Mouse (Mus musculus) layer of hippocampus, adult 6 months (tissue): ENCODE results near the gene Lrrd1. TPM values are rescaled to one million over a fixed set of nuclear protein-coding genes. Genes with fewer than 3 reads are reported as not detected.

Experiments used
- long read RNA-seq, 2 experiments: library from polyadenylated mRNA; unstranded; transcript quantifications; one replicate each; pipeline ENCODE4 v2.0.0; 2019 to 2020
- polyA plus RNA-seq: library from polyadenylated mRNA; unstranded; fragments of <200 nt; fragmentation: Nextera tagmentation; gene quantifications from 2 replicates; pipeline ENCODE4 v1.2.3, GENCODE M21; 2021

Gene Lrrd1
- polyA plus RNA-seq, result not detected in 2 replicates
- long read RNA-seq, experiment 1, result 0 reads
- long read RNA-seq, experiment 2, result 0 reads

GRCm38 (mm10) chr5:3845026-3845425 is at the start of gene Lrrd1:
TSS of gene Lrrd1 (plus strand) at chr5:3845173.

GRCm38 (mm10) chr5:3802433-3803291 is 42.3 kb upstream of the Lrrd1 start, which contains the start of the genes Ankib1 and Krit1:
TSS of gene Ankib1 (minus strand) at chr5:3802925.
TSS of gene Krit1 (plus strand) at chr5:3803184.

GRCm38 (mm10) chr5:3893459-3894293 is 48.7 kb downstream of the Lrrd1 start, which contains the start of gene Mterf1a:
TSS of gene Mterf1a (minus strand) at chr5:3893933.

Other genes starting within 250 kb of the Lrrd1 start
- 7.4 and 10.5 TPM in 2 replicates for gene Pex1, start 249.1 kb upstream of the Lrrd1 start, polyA plus RNA-seq
- 11.6 and 17.0 TPM in 2 replicates for gene Rbm48, start 248.6 kb upstream of the Lrrd1 start, polyA plus RNA-seq
- gene Tmbim7, start 194.0 kb upstream of the Lrrd1 start, polyA plus RNA-seq, result not detected in 2 replicates
- gene Gatad1, start 188.0 kb upstream of the Lrrd1 start, polyA plus RNA-seq, result 121 and 161 TPM in 2 replicates
- gene Ankib1, start 42.2 kb upstream of the Lrrd1 start, polyA plus RNA-seq, result 5.7 and 6.1 TPM in 2 replicates
- gene Krit1, start 42.0 kb upstream of the Lrrd1 start, polyA plus RNA-seq, result 9.4 and 10.8 TPM in 2 replicates
- 2.9 and 3.1 TPM in 2 replicates for gene Mterf1a, start 48.8 kb downstream of the Lrrd1 start, polyA plus RNA-seq
- 97.5 and 99.0 TPM in 2 replicates for gene Akap9, start 82.9 kb downstream of the Lrrd1 start, polyA plus RNA-seq